Mouse (Mus musculus): ENCODE results near the gene Cachd1. TPM values are rescaled to one million over a fixed set of nuclear protein-coding genes. Genes with fewer than 3 reads are reported as not detected.

Gene Cachd1
- polyA plus RNA-seq, 1 experiment from 2014 or later = 12.2 TPM

DNA sequence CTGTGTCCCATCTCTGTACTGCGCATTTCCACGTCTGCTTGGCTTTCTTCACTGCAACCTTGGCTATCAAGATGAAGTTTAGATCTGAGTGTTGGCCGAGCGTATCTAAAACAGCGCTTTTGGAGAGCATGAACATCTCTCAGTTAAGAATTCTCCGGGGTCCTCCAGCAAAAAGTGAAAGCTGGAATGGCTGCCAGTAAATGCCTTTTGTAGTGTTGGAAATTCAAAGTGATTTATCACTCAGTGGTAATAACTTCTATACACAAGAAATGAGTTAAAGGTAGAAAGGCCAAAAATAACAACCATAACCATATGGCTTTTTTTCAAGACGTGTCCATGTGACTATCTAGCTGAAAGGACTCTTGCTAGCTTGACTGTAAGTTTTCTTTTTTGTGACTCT lies 46.1 kb downstream of the Cachd1 start:
- H3K4me3 ChIP-seq (replicated peaks; ENCODE audit: low read depth, low read length) = no peak overlapping the region
- TF ChIP-seq CTCF (IDR thresholded peaks at IDR 0.05; ENCODE audit: low read depth) = no peak
- 60% methylated on average over 7 of the region's 7 CpGs for WGBS
- no peaks in the 10 kb centered on the region for H3K27me3 ChIP-seq (ENCODE audit: insufficient read depth, low read length)
- no peaks in the 10 kb centered on the region; the same call in 1 of the 2 replicates for H3K4me1 ChIP-seq (replicated peaks; ENCODE audit: insufficient read depth, low read length)
- H3K27ac ChIP-seq = 0 out of 2 replicates have a peak overlapping the region, but pooled peaks have one; percentile 60
- ATAC-seq (replicated peaks; ENCODE audit: low FRiP score, low read depth) = no peak; the same call in 1 of the 2 replicates
- H3K36me3 ChIP-seq (ENCODE audit: insufficient read depth, low read length) = no peaks in the 10 kb centered on the region
- peak overlapping the region; percentile 38 for H3K4me2 ChIP-seq (ENCODE audit: low read length)
- H3K9me3 ChIP-seq (replicated peaks; ENCODE audit: low read length) = no peaks in the 10 kb centered on the region
- DNase-seq (ENCODE audit: low spot score) = peak; percentile 89
- H3K9ac ChIP-seq (ENCODE audit: low read depth, low read length) = no peak overlapping the region

DNA sequence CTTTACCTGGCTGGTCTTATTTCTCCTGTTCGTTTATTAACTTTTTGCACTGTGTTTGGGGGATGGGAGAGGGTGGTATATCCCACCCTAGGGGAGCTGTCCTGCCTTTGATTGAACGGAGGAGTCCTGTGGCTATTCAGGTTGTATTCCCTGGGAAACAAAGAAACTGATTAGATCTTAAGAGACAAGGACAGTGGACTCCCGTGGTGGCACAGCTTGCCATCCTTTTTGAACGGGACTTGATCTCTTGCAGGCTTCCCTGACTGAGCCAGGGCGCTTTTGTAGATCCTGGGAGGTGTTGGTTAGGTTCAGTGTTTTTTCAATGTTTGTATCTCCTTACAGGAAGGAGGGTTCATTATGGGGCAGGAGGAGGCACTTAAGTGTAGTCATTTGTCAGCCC lies 50.9 kb downstream of the Cachd1 start:
- Histone ChIP-seq H3K27me3 (ENCODE audit: insufficient read depth, low read length) (no peaks in the 10 kb centered on the region), H3K9me3 (replicated peaks; ENCODE audit: low read length) (no peaks in the 10 kb centered on the region), H3K4me2 (ENCODE audit: low read length) (no peak overlapping the region), H3K27ac (no peak overlapping the region), H3K4me3 (replicated peaks; ENCODE audit: low read depth, low read length) (no peak overlapping the region), H3K36me3 (ENCODE audit: insufficient read depth, low read length) (no peaks in the 10 kb centered on the region), H3K9ac (ENCODE audit: low read depth, low read length) (no peak overlapping the region), H3K4me1 (replicated peaks; ENCODE audit: insufficient read depth, low read length) (peaks cover 9% of the 10 kb centered on the region)
- ATAC-seq (replicated peaks; ENCODE audit: low FRiP score, low read depth) (no peak), DNase-seq (ENCODE audit: low spot score) (peak; percentile 30)
- 29% methylated on average over 5 of the region's 5 CpGs for WGBS
- TF ChIP-seq CTCF (IDR thresholded peaks at IDR 0.05; ENCODE audit: low read depth) = no peak

GRCm38 (mm10) chr4:100828737-100829136 lies 52.3 kb downstream of the Cachd1 start:
- no peak for TF ChIP-seq CTCF (IDR thresholded peaks at IDR 0.05; ENCODE audit: low read depth)
- no peak overlapping the region for H3K4me2 ChIP-seq (ENCODE audit: low read length)
- H3K4me1 ChIP-seq (replicated peaks; ENCODE audit: insufficient read depth, low read length) = peaks cover 9% of the 10 kb centered on the region
- no peaks in the 10 kb centered on the region for H3K9me3 ChIP-seq (replicated peaks; ENCODE audit: low read length)
- H3K36me3 ChIP-seq (ENCODE audit: insufficient read depth, low read length) = no peaks in the 10 kb centered on the region
- H3K27ac ChIP-seq = no peak overlapping the region
- H3K27me3 ChIP-seq (ENCODE audit: insufficient read depth, low read length) = no peaks in the 10 kb centered on the region
- WGBS = 11% methylated on average over 10 of the region's 10 CpGs
- peak; percentile 42 for DNase-seq (ENCODE audit: low spot score)
- no peak overlapping the region for H3K9ac ChIP-seq (ENCODE audit: low read depth, low read length)
- ATAC-seq (replicated peaks; ENCODE audit: low FRiP score, low read depth) = no peak
- no peak overlapping the region for H3K4me3 ChIP-seq (replicated peaks; ENCODE audit: low read depth, low read length)

- H3K36me3 ChIP-seq (ENCODE audit: insufficient read depth, low read length) = no peaks in the 10 kb centered on the region
- H3K27ac ChIP-seq = no peak overlapping the region
- TF ChIP-seq CTCF (IDR thresholded peaks at IDR 0.05; ENCODE audit: low read depth) = 0 out of 2 replicates have a peak, but pooled peaks have one; percentile 13
- H3K27me3 ChIP-seq (ENCODE audit: insufficient read depth, low read length) = no peaks in the 10 kb centered on the region
- WGBS = 49% methylated on average over 6 of the region's 6 CpGs
- H3K9me3 ChIP-seq (replicated peaks; ENCODE audit: low read length) = no peaks in the 10 kb centered on the region
- peaks cover 9% of the 10 kb centered on the region; the same call in 1 of the 2 replicates for H3K4me1 ChIP-seq (replicated peaks; ENCODE audit: insufficient read depth, low read length)
- no peak overlapping the region for H3K9ac ChIP-seq (ENCODE audit: low read depth, low read length)
- ATAC-seq (replicated peaks; ENCODE audit: low FRiP score, low read depth) (no peak), DNase-seq (ENCODE audit: low spot score) (peak; percentile 40)
- H3K4me2 ChIP-seq (ENCODE audit: low read length) = no peak overlapping the region
- no peak overlapping the region for H3K4me3 ChIP-seq (replicated peaks; ENCODE audit: low read depth, low read length)
Measured at GRCm38 (mm10) chr4:100837205-100837604, 60.7 kb downstream of the Cachd1 start.

DNA sequence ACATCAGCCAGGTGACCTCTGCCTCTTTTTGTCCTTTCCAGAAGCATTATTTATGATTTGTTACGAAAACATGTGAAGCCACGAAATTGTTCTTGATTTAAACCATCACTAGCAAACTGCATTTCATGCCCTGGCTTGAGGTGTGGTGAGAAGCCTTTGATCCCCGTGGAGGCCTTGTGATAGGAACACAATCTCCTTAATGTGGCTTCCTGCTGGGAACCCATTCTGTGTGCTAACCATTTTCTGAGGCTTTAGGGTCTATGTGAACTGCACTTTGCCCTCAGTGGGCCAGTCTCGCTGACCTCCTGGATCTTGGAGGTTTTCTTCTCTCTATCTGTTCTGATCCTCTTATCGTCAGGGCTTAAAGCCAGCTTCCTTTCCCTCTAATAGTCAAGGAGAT lies 66.2 kb downstream of the Cachd1 start:
- TF ChIP-seq CTCF (IDR thresholded peaks at IDR 0.05; ENCODE audit: low read depth) = no peak
- 54% methylated on average over 5 of the region's 5 CpGs for WGBS
- no peak for ATAC-seq (replicated peaks; ENCODE audit: low FRiP score, low read depth)
- Histone ChIP-seq H3K36me3 (ENCODE audit: insufficient read depth, low read length) (no peaks in the 10 kb centered on the region), H3K27me3 (ENCODE audit: insufficient read depth, low read length) (no peaks in the 10 kb centered on the region), H3K9me3 (replicated peaks; ENCODE audit: low read length) (no peaks in the 10 kb centered on the region), H3K4me2 (ENCODE audit: low read length) (no peak overlapping the region), H3K9ac (ENCODE audit: low read depth, low read length) (no peak overlapping the region), H3K4me1 (replicated peaks; ENCODE audit: insufficient read depth, low read length) (peaks cover 9% of the 10 kb centered on the region; the same call in 1 of the 2 replicates), H3K27ac (no peak overlapping the region), H3K4me3 (replicated peaks; ENCODE audit: low read depth, low read length) (no peak overlapping the region)
- DNase-seq (ENCODE audit: low spot score) = no peak

- Histone ChIP-seq H3K4me1 (replicated peaks; ENCODE audit: insufficient read depth, low read length) (peaks cover 9% of the 10 kb centered on the region; the same call in 1 of the 2 replicates), H3K36me3 (ENCODE audit: insufficient read depth, low read length) (no peaks in the 10 kb centered on the region), H3K4me3 (replicated peaks; ENCODE audit: low read depth, low read length) (no peak overlapping the region), H3K4me2 (ENCODE audit: low read length) (no peak overlapping the region), H3K9ac (ENCODE audit: low read depth, low read length) (no peak overlapping the region), H3K9me3 (replicated peaks; ENCODE audit: low read length) (no peaks in the 10 kb centered on the region), H3K27ac (no peak overlapping the region), H3K27me3 (ENCODE audit: insufficient read depth, low read length) (no peaks in the 10 kb centered on the region)
- TF ChIP-seq CTCF (IDR thresholded peaks at IDR 0.05; ENCODE audit: low read depth) = no peak
- ATAC-seq (replicated peaks; ENCODE audit: low FRiP score, low read depth) (no peak), DNase-seq (ENCODE audit: low spot score) (no peak)
- WGBS = 75% methylated on average over 5 of the region's 5 CpGs
Measured at GRCm38 (mm10) chr4:100843119-100843518, 66.6 kb downstream of the Cachd1 start.

Data from kidney, postnatal 0 days (tissue).